Mouse (Mus musculus): ENCODE measurements around the gene Brat1.

GRCm38 (mm10) chr5:140767704-140768141 lies 62.9 kb downstream of the Brat1 start:
- TF ChIP-seq POLR2A (IDR thresholded peaks at IDR 0.05; ENCODE audit: borderline replicate concordance, control insufficient read depth, low read depth, low read length) (no peak), CTCF (IDR thresholded peaks at IDR 0.05; ENCODE audit: control insufficient read depth, insufficient read depth, low read length) (no peak)

All from bone marrow, adult 2 months (tissue).